Mouse (Mus musculus): ENCODE results near the gene Zfp583. TPM values are rescaled to one million over a fixed set of nuclear protein-coding genes. Genes with fewer than 3 reads are reported as not detected.
"Not testable (repeated sequence)": the region's sequence is repeated elsewhere in the genome, so short reads cannot be mapped to it uniquely, and the experiment has no call there.

Gene Zfp583
- polyA plus RNA-seq, 1 experiment from 2014 or later = 5.3 TPM

GRCm38 (mm10) chr7:6344124-6344523 is 13.0 kb upstream of the Zfp583 start:
- ATAC-seq (ENCODE audit: insufficient read depth) = peak; percentile 16; the same call in 1 of the 2 replicates
- peak overlapping the region; percentile 53; the same call in 1 of the 2 replicates for H3K9ac ChIP-seq

DNA sequence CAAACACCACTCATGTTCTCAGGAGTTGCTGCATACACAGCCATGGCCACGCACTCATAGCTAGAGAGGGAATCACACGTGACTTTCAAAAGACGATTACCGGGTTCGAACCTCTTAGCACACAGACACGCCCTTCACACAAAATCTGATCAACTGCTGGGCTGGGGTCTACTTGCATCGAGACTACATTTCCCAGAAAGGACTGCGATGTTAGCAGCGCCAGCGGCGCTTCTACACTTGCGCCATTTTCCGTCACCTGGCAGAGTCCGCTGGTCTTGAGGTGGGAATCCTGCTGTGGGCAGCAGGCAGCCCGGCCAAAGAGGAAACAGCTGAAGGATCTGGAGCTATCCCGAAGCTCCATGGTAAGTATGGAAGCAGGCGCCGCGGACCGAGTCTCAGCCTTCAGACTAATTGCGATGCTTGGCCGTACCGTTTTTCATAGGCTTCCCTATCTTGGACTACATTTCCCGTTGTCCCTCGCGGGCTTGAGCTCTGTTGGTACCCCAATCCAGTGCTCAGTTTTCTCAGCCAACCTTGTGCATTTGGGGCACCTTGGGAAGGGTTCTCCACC is 12.5 kb upstream of the Zfp583 start, which contains the start of gene Gm3854:
Gene Gm3854, plus strand, starts transcription at position 259 of the 571 bp plus-strand sequence.
- Histone ChIP-seq H3K9ac (peak within 1 kb of the TSS; percentile 53), H3K36me3 (ENCODE audit: insufficient read depth) (no peaks in the 10 kb centered on the region), H3K27ac (ENCODE audit: low read depth) (no peak within 1 kb of the TSS), H3K9me3 (ENCODE audit: low read depth, low read length) (no peaks in the 10 kb centered on the region), H3K4me2 (peak within 1 kb of the TSS; percentile 50), H3K4me3 (ENCODE audit: low read depth, low read length) (peak within 1 kb of the TSS; percentile 58), H3K4me1 (ENCODE audit: insufficient read depth) (no peaks in the 10 kb centered on the region), H3K27me3 (ENCODE audit: insufficient read depth, low read length) (no peaks in the 10 kb centered on the region)
- no peak for TF ChIP-seq CTCF (IDR thresholded peaks at IDR 0.05; ENCODE audit: low read depth)
- DNase-seq (peak; percentile 87), ATAC-seq (ENCODE audit: insufficient read depth) (peak; percentile 94)
- under 1% methylated on average over 26 of the region's 26 CpGs for WGBS

More at GRCm38 (mm10) chr7:6344124-6344523, 13.0 kb upstream of the Zfp583 start:
- Histone ChIP-seq H3K9me3 (ENCODE audit: low read depth, low read length) (no peaks in the 10 kb centered on the region), H3K36me3 (ENCODE audit: insufficient read depth) (no peaks in the 10 kb centered on the region), H3K4me1 (ENCODE audit: insufficient read depth) (no peaks in the 10 kb centered on the region), H3K27me3 (ENCODE audit: insufficient read depth, low read length) (no peaks in the 10 kb centered on the region), H3K4me3 (ENCODE audit: low read depth, low read length) (peak overlapping the region; percentile 58), H3K27ac (ENCODE audit: low read depth) (no peak overlapping the region), H3K4me2 (peak overlapping the region; percentile 50)
- DNase-seq = no peak
- no peak for TF ChIP-seq CTCF (IDR thresholded peaks at IDR 0.05; ENCODE audit: low read depth)
- whole genome bisulfite sequencing = 32% methylated on average over 10 of the region's 10 CpGs

- Histone ChIP-seq H3K27me3 (ENCODE audit: insufficient read depth, low read length) (no peaks in the 10 kb centered on the region), H3K4me3 (ENCODE audit: low read depth, low read length) (no peak overlapping the region), H3K4me1 (ENCODE audit: insufficient read depth) (no peaks in the 10 kb centered on the region), H3K9ac (no peak overlapping the region), H3K36me3 (ENCODE audit: insufficient read depth) (no peaks in the 10 kb centered on the region), H3K27ac (ENCODE audit: low read depth) (no peak overlapping the region), H3K9me3 (ENCODE audit: low read depth, low read length) (no peaks in the 10 kb centered on the region), H3K4me2 (no peak overlapping the region)
- no peak for ATAC-seq (ENCODE audit: insufficient read depth)
- no peak for TF ChIP-seq CTCF (IDR thresholded peaks at IDR 0.05; ENCODE audit: low read depth)
- 75% methylated on average over 5 of the region's 5 CpGs for WGBS
- DNase-seq = no peak
These were observed 8.8 kb upstream of the Zfp583 start for GRCm38 (mm10) chr7:6339865-6340264.

DNA sequence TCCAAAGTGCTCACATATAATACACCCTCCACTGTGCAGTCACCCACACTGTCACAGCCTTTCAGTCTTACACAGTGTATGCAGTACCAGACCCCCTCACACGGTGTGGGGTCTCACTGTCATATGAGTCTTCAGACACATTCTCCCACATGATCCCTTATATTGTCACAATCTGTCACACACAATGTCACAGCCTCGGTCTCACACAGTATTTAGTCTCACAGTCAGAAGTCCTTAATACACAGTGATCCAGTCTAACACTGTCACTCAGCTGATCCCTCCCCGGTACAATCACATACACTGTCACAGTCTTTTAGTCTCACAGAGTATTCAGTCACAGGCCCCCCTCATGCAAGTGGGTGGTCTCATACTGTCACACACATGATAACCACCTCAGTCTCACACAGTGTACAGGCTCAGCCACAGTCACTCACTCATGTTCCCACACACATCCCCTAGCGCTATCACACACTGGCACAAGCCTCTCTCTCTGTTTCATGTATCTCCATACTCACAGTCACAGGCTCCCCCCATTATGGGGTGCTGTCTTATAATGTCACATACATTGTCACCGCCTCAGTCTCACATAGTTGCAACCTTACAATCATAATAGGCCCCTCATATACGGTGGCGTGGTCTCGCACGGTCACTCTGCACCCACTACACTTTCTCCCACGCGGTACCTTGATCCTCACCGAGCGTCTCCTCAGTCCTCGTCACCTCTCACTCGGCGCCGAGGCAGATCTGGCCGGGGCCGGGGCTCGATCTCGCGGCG is 440 bp downstream of the Zfp583 start:
- peak; percentile 33 for DNase-seq
- peak overlapping the region; percentile 83 for H3K27ac ChIP-seq (ENCODE audit: low read depth)
- no peaks in the 10 kb centered on the region for H3K27me3 ChIP-seq (ENCODE audit: insufficient read depth, low read length)
- peak; percentile 83 for ATAC-seq (ENCODE audit: insufficient read depth)
- H3K36me3 ChIP-seq (ENCODE audit: insufficient read depth) = peaks cover 3% of the 10 kb centered on the region; the same call in 1 of the 2 replicates
- 0 out of 2 replicates have a peak, but pooled peaks cover 4% of the 10 kb centered on the region for H3K4me1 ChIP-seq (ENCODE audit: insufficient read depth)
- peak overlapping the region; percentile 71 for H3K9ac ChIP-seq
- TF ChIP-seq CTCF (IDR thresholded peaks at IDR 0.05; ENCODE audit: low read depth) = no peak
- WGBS = 11% methylated on average over 23 of the region's 23 CpGs
- H3K4me3 ChIP-seq (ENCODE audit: low read depth, low read length) = peak overlapping the region; percentile 45
- no peaks in the 10 kb centered on the region for H3K9me3 ChIP-seq (ENCODE audit: low read depth, low read length)
- H3K4me2 ChIP-seq = peak overlapping the region; percentile 74

DNA sequence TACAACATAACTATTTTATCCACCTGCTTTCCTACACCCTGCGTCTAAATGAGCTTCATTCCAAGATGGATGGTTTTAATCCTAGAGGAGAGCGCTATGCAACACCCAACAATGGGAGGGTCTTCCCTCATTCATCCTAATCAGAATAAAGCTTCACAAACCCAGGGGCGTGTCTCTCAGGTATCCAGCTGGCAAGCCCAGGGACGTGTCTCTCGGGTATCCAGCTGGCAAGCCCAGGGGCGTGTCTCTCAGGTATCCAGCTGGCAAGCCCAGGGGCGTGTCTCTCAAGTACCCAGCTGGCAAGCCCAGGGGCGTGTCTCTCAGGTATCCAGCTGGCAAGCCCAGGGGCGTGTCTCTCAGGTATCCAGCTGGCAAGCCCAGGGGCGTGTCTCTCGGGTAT is 30.3 kb downstream of the Zfp583 start:
- DNase-seq; H3K27ac ChIP-seq (ENCODE audit: low read depth); H3K27me3 ChIP-seq (ENCODE audit: insufficient read depth, low read length); H3K9ac ChIP-seq; H3K36me3 ChIP-seq (ENCODE audit: insufficient read depth); H3K4me1 ChIP-seq (ENCODE audit: insufficient read depth); H3K4me2 ChIP-seq; ATAC-seq (ENCODE audit: insufficient read depth); H3K4me3 ChIP-seq (ENCODE audit: low read depth, low read length): not testable (repeated sequence)
- peaks cover 14% of the 10 kb centered on the region for H3K9me3 ChIP-seq (ENCODE audit: low read depth, low read length)
- 78% methylated on average over 11 of the region's 11 CpGs for WGBS

DNA sequence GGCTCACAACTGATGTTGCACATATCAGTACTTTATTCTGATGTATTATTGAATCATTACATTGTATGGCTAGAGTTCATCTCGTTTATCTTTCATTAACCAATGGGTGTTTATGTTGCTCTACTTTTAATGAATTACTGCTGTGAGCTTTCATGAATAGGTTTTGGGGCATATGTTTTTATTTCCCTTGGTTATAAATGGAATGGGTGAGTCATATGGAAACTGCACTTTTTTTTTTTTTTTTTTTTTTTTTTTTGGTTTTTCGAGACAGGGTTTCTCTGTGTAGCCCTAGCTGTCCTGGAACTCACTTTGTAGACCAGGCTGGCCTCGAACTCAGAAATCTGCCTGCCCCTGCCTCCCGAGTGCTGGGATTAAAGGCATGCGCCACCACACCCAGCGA is 40.0 kb downstream of the Zfp583 start:
- not testable (repeated sequence) for H3K9me3 ChIP-seq (ENCODE audit: low read depth, low read length); H3K4me2 ChIP-seq; H3K27me3 ChIP-seq (ENCODE audit: insufficient read depth, low read length); ATAC-seq (ENCODE audit: insufficient read depth); H3K4me1 ChIP-seq (ENCODE audit: insufficient read depth); H3K27ac ChIP-seq (ENCODE audit: low read depth); H3K9ac ChIP-seq; DNase-seq; H3K4me3 ChIP-seq (ENCODE audit: low read depth, low read length); H3K36me3 ChIP-seq (ENCODE audit: insufficient read depth)
- 89% methylated on average over 4 of the region's 6 CpGs for WGBS

- 0 out of 2 replicates have a peak, but pooled peaks cover 3% of the 10 kb centered on the region for H3K4me1 ChIP-seq (ENCODE audit: insufficient read depth)
- peak overlapping the region; percentile 74 for H3K4me2 ChIP-seq
- no peak overlapping the region for H3K27ac ChIP-seq (ENCODE audit: low read depth)
- peak overlapping the region; percentile 40 for H3K4me3 ChIP-seq (ENCODE audit: low read depth, low read length)
- H3K9ac ChIP-seq = peak overlapping the region; percentile 48
- WGBS = 16% methylated on average over 15 of the region's 15 CpGs
- no peaks in the 10 kb centered on the region for H3K9me3 ChIP-seq (ENCODE audit: low read depth, low read length)
- no peaks in the 10 kb centered on the region for H3K27me3 ChIP-seq (ENCODE audit: insufficient read depth, low read length)
- ATAC-seq (ENCODE audit: insufficient read depth) (peak; percentile 7; the same call in 1 of the 2 replicates), DNase-seq (peak; percentile 12)
- TF ChIP-seq CTCF (IDR thresholded peaks at IDR 0.05; ENCODE audit: low read depth) = no peak
- H3K36me3 ChIP-seq (ENCODE audit: insufficient read depth) = 0 out of 2 replicates have a peak, but pooled peaks cover 2% of the 10 kb centered on the region
These were observed 44.1 kb downstream of the Zfp583 start for GRCm38 (mm10) chr7:6286921-6287531.

Measured in lung, embryonic 14.5 days (tissue).